Mouse (Mus musculus): ENCODE measurements at regions not wholly inside any gene's neighbourhood (a gene's known extent, or its start where the extent isn't known, plus 50 kb on each side); places are given as distances from the start of the nearest gene placed in this dataset.

DNA sequence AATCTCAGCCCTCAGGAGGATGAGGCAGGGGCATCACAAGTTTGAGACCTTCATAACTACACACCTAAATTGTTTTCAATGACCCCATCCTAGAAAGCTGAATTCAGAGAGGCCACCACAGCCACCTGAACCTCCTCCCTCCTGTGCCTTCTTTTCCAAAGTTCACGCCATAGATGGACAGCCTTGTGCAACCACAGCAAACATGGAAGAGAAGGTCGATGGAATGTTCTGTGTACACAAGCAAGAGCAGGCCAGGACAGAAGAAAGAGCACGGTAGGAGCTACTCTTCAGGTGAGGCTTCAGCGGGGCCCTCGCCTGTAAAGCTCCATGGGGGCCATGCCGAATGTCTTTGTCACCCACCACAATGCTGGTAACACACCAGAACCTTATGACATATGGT lies 481.1 kb upstream of the Sall1 start:
- no peak for TF ChIP-seq GATA4 (IDR thresholded peaks at IDR 0.05; ENCODE audit: insufficient replicate concordance, low read length)

DNA sequence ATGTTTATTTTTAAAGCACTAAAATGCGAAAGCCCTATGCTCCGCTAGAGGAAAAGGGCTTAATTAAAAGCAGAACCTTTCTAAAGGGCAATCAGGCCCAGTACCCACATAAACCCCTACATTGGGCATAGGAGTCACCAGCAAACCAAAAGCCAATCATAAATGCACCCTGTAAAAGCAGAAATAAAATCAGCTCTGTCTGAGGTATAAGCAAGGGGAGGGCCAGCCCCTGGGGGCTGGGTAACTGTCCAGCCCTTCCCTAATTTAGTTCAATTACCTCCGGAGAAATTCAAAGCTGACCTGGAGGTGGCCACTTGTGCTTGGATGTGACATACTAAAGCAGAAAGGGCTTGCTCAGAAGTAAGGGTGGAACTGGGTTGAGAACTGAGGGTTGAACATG lies 479.4 kb upstream of the Sall1 start:
- TF ChIP-seq GATA4 (IDR thresholded peaks at IDR 0.05; ENCODE audit: insufficient replicate concordance, low read length), result no peak

DNA sequence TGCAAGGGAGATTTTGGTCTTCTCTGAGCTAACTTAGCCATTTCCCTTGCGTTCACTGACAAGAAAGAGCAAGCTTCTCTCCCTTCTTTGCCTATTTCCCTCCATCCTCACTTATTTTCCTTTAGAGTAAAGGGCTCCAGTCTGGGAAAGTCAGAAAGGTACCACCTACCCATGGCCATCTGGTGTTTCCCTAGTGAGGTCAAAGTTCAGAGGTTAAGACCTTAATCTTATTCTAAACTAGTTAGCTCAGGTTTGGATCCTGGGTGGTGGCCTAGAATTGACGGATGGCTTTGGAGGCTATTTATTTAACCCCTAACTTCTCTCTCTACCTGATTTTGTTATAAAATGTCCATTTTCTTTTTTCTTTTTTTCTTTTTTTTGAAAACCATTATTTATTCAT lies 472.6 kb upstream of the Sall1 start:
- TF ChIP-seq GATA4 (IDR thresholded peaks at IDR 0.05; ENCODE audit: insufficient replicate concordance, low read length), result no peak

DNA sequence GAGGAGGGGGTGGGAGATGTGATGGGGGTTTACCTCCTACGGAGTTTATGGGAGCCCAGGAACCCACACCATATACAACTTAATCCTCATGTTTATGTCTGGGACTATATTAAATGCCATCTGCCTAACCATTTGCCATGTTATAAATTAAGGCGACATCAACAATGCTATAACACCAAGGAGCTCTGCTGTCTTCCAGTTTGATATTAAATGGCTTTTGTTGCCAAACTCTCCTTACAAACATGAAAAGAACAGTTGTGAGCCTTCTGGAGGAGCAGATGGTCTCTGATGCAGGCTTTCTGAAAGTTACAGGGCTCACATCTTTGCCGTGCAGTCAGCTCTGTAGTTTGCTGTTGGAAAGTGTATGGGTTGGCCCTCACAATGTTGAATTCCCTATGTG lies 470.3 kb upstream of the Sall1 start:
- TF ChIP-seq GATA4 (IDR thresholded peaks at IDR 0.05; ENCODE audit: insufficient replicate concordance, low read length), result no peak

DNA sequence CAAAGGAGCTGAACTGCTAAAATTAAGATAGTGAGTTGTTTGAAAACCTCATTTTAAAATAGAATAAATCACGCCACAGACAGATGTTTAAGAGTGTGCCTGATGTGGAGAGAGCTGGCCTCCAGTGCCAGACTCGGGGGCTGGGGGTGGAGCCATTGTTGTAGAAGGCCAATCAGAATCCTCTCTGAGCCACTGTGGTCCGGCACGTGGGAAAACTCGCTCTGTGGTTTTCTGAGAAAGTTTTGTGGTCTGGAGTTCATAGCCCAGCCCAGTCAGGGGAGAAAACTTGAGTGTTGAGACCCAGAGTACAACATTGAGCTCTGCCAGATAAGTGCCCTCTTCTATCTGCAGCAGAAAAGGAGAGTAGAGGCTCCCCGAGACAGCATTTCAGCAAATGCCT lies 463.7 kb upstream of the Sall1 start:
- TF ChIP-seq GATA4 (IDR thresholded peaks at IDR 0.05; ENCODE audit: insufficient replicate concordance, low read length), result no peak

DNA sequence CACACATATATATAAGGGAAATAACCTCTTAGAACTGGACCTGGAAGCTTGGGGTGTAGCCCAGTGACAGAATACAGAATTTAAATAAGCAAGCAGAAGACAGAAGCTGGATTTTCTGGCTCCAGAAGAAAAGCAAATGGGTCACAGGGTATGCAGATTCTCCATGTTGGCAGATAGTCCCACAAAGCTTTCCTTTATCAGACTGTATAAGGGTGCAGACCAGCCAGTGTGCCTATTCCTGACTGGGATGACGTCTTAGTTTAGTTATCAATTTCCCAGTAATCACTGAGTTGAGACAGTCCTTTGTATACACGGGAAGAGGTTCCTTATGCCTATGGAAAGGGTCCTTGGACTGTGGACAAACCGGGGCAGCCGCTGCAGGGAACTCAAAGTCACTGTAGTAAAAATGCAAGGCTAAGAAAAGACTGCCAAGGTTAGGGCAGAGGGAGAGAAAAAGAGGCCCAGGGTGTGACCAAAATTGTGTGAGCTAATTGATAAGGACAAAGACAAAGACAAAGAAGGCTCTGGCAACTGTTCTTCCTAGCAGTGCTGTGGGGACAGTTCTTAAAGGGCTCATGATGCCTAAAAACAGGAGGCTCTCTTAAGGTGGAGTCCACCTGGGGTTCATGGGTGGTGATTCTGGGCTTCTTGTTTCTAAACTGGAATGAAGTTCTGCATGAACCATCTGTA lies 459.7 kb upstream of the Sall1 start:
- TF ChIP-seq GATA4 (IDR thresholded peaks at IDR 0.05; ENCODE audit: insufficient replicate concordance, low read length), result no peak

DNA sequence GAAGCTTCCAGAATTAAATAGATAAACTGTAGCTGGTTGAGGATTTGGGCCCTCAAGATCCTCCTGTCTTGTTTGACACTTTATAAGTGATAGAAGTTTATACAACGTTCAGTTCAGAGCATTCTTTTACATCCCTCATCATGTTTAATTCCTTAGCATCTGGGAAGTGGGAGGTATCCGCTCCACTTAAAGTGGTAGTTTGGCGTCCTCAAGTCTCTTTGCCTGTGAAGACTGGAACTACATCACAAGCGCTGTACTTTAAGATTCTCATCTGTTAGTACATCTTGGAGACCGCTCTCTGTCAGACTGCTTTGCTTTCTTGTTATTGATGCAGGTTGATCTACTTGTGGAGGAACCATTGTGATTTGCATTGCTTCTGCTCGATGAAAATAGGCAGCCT lies 459.1 kb upstream of the Sall1 start:
- no peak for TF ChIP-seq GATA4 (IDR thresholded peaks at IDR 0.05; ENCODE audit: insufficient replicate concordance, low read length)

DNA sequence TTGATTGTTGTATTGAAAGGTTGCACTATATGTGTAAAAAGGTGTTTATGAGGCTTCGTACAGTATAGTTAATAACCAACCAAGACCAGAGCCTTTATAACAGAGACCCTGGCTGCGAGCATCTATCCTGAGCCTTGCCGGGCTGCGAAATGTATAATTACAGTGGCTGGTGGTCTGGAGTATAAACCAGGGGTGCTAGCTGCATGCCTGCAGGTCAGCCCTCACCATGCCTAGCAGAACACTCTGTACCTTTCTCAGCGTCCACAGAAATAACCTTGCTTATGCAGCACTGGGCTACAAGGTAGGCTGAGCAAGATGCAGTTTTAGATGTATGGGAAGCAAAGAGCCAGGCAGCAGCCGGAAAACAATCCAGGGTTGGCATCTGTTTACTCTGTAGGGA lies 457.8 kb upstream of the Sall1 start:
- TF ChIP-seq GATA4 (IDR thresholded peaks at IDR 0.05; ENCODE audit: insufficient replicate concordance, low read length), result no peak

DNA sequence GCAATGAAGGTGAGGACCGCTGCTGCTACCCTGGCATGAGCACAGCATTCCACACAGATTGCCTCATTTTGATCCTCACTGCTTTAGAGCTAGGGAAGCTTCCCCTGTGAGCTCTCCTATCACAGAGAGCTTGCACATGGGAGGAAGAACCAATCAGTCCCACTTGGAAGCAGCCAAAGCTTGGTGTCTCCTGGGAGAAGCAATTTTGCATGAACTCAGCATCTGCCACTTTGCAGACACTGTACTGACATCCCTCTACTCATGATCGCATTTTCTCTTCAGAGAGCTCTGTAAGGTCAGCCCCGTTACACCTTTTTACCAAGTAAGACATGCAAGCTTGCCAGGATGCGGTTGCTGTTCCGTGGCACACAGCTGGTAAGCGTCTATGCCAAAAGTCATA lies 455.9 kb upstream of the Sall1 start:
- no peak for TF ChIP-seq GATA4 (IDR thresholded peaks at IDR 0.05; ENCODE audit: insufficient replicate concordance, low read length)

DNA sequence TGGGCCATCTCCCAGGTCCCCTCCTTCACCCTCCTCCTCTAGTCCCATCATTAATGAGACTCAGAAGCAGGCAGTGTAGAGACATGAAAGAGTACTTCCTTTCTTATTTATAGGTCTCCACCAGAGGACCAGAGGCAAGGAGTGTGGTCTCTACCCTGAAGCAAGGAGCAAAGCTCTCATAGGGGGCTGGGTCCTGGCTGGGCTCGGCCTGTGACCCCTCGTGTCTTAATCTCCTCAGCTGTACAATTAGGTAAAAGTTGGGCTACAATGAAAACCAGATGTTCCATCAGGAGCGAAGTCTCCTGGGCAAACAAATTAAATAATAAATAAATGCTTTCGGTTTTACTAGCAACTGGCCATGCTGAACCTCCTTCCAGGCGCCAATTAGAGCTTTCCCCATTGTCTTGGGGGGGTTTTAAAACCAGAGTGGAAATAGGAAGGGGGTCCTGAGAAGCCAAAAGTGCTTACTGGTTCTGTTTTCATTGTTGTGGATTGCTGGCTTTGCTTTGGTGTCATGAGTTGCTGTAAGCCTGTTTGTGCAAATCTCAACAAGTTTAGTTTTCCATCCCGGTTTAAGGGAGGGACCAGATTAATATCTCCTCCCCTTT lies 454.2 kb upstream of the Sall1 start:
- TF ChIP-seq GATA4 (IDR thresholded peaks at IDR 0.05; ENCODE audit: insufficient replicate concordance, low read length), result no peak

DNA sequence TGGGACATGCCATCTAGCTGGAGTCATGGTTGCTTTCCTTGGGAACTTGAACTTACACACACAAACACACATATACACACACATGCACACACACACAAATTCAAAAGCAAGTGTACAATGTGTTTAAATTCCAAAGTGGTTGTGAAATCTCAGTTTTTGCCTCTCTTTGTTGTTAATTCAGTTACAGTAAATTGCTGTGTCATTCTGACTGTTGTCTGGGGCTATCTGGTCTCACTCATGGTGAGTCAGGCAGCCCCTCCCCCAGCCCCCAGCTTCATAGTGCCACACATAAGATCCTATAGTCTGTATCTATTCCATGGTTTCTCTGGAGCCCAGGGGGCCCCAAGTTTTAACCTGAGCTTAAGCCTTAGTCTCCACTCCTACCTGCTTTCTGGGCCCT lies 448.4 kb upstream of the Sall1 start:
- no peak for TF ChIP-seq GATA4 (IDR thresholded peaks at IDR 0.05; ENCODE audit: insufficient replicate concordance, low read length)

DNA sequence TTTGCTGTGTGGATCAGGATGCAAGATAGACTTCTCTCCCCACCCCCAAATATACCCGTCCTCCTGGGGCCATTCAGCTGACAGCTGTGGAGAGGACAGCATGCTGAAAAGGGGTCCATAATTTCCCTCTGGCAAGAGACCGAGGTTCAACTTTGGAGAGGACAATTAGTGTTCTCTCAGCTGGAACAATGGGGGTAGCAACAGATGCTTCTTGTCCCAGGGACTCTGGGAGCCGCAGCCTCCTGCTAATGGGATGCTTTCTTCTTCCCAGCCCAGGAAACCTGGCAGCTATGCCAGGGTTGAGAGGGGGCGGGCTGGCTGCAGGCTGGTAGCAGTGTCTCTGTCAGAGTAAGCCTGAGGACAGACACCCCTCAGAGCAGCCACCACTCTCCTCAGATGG lies 433.0 kb upstream of the Sall1 start:
- TF ChIP-seq GATA4 (IDR thresholded peaks at IDR 0.05; ENCODE audit: insufficient replicate concordance, low read length), result no peak

DNA sequence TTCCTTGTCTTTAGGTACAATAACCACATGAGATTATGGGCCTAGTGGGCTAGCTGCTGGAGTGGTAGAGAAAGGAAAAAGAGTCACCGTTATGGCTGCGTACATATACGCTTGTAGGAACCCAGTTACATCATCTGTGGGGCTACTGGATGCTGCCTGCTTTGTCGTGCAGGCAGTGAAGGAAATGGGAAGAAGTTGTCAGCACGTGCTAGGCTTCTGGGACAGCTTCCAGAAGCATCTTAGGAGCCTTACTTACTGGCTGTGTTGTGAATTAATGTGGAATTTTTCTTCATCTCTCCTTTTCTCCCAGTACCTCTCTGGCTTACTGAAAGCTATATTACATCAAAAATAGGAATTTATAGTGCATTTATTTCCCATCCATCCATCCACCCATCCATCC lies 427.2 kb upstream of the Sall1 start:
- no peak for TF ChIP-seq GATA4 (IDR thresholded peaks at IDR 0.05; ENCODE audit: insufficient replicate concordance, low read length)

DNA sequence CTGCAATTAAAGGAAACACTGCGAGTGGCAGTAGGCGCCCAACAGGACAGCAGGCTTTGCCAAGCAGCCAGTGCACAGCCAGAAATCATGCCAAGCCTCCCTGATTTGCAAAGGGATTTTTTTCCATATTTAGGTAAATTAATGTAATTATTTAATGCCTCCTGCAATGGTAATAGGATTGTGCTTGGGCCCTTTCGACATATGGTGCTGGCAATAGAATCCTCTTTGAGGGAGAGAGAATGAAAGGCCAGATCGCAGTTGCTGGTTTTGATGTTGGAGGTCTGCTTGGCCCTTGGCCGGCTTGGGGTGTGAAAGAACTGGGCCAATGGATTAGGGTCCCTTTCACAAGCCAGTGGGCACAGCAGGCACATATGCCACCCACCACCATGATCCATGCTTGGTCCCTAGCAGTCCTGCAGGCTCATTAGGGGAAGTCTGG lies 424.8 kb upstream of the Sall1 start:
- TF ChIP-seq GATA4 (IDR thresholded peaks at IDR 0.05; ENCODE audit: insufficient replicate concordance, low read length), result no peak

DNA sequence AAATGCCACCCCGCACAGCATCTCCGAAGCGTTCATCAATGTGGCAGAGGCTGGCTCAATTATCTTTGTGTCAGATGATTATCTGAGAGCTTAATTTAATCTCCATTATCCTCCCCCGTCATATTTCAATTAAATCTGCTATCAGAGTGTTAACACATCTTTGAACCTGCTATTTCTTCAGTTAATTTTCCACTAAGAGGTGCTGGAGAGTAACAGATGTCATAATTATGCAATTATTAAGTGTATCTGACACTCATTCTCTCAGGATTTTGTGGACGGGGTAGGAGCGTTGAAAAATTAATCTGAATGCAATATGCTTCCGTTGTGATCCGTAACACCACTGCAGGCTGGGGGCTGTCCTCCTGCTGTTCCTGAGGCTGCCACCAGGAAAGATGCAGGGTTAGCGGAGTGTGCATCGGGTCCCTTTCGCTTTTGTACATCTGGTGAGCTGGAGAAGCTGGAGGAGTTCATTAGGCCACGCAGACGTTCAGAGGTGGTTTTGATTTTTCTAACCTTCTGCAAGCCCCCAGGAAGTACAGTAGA lies 421.3 kb upstream of the Sall1 start:
- no peak for TF ChIP-seq GATA4 (IDR thresholded peaks at IDR 0.05; ENCODE audit: insufficient replicate concordance, low read length)

DNA sequence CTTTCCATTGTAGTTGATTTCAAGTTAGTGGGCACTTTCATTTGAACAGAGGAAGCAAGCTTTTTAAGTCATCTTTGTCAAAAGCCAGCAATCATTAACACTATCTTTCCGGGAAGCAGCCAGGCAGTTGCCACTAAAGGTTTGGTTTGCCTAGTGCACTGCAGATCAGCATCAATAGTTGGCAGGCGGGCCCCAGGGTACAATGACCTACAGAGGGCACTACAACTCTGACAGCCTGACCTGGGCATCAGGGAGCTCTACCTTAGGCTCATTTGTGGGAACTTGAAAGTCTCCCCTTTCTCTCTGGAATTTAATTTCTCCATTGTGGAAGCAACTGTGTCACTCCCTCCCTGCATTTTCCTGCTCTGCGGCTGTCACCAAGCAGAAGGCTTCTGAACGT lies 412.6 kb upstream of the Sall1 start:
- TF ChIP-seq GATA4 (IDR thresholded peaks at IDR 0.05; ENCODE audit: insufficient replicate concordance, low read length), result no peak

DNA sequence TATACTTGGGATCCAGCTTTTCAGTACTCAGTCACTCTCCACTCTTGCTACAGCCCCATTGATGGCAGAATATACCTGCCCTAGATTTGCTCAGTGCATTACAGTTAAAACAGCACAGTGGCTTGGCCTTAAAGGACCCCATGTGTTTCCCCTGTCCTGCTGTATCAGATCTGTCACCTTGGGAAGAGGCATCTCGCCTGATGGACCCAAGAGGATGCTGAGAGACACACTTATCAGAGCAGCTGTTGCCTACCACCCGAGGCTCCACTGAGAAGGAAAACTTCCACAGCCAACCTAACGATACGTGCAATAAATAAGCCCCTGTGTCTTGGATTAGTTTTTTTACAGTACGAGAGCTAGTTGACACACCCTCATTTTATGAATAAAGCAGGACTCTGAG lies 411.8 kb upstream of the Sall1 start:
- no peak for TF ChIP-seq GATA4 (IDR thresholded peaks at IDR 0.05; ENCODE audit: insufficient replicate concordance, low read length)

Data from liver, adult (tissue).